Mouse (Mus musculus) kidney, embryonic 15.5 days (tissue): ENCODE measurements around the gene Erbb3. TPM values are rescaled to one million over a fixed set of nuclear protein-coding genes. Genes with fewer than 3 reads are reported as not detected.
"Not testable (repeated sequence)": the region's sequence is repeated elsewhere in the genome, so short reads cannot be mapped to it uniquely, and the experiment has no call there.

Source experiments
- ATAC-seq: fragments of 200-750 bp; cut with Nextera tagmentation; replicated peaks from 2 replicates; pipeline ENCODE4 v1.8.0; 2017; ENCODE audit warnings: moderate TSS enrichment; ENCODE audit not compliant: low FRiP score
- H3K27ac ChIP-seq: fragments of 300-500 bp; sonication (generic); 2 replicates; pipeline ENCODE4 v1.5.1; 2015; ENCODE audit warnings: mild to moderate bottlenecking, inconsistent platforms
- H3K27me3 ChIP-seq: fragments of 300-500 bp; sonication (generic); 2 replicates; pipeline ENCODE4 v1.6.1; 2015; ENCODE audit warnings: inconsistent platforms
- H3K36me3 ChIP-seq: fragments of 300-500 bp; sonication (generic); 2 replicates; pipeline ENCODE4 v1.6.1; 2015; ENCODE audit warnings: inconsistent platforms
- H3K4me1 ChIP-seq: fragments of 300-500 bp; sonication (generic); 2 replicates; pipeline ENCODE4 v1.6.1; 2015; ENCODE audit warnings: inconsistent platforms
- H3K4me2 ChIP-seq: fragments of 300-500 bp; sonication (generic); 2 replicates; pipeline ENCODE4 v1.6.1; 2015; ENCODE audit warnings: moderate library complexity, mild to moderate bottlenecking, inconsistent platforms
- H3K4me3 ChIP-seq: fragments of 300-500 bp; sonication (generic); replicated peaks from 2 replicates; pipeline ENCODE4 v1.5.1; 2015; ENCODE audit warnings: mild to moderate bottlenecking, inconsistent platforms
- H3K9ac ChIP-seq: fragments of 300-500 bp; sonication (generic); 2 replicates; pipeline ENCODE4 v1.6.1; 2015; ENCODE audit warnings: mild to moderate bottlenecking, inconsistent platforms
- H3K9me3 ChIP-seq: fragments of 300-500 bp; sonication (generic); replicated peaks from 2 replicates; pipeline ENCODE4 v1.6.1; 2016; ENCODE audit warnings: inconsistent platforms
- WGBS: fragments of 180-500 bp; shearing (Covaris S2); methylation state at CpG from one replicate; pipeline ENCODE4 v1.1.7; 2015; ENCODE audit warnings: mixed read lengths; 5-methylcytosine and 5-hydroxymethylcytosine counted together
- polyA plus RNA-seq: library from polyadenylated mRNA; unstranded; fragments of >200 nt; fragmentation: Nextera tagmentation; extraction: Ambion mirVana; gene quantifications from 2 replicates; pipeline ENCODE4 v1.2.1, GENCODE M21; 2015

The Erbb3 gene
- 9.7 and 10.7 TPM in 2 replicates for polyA plus RNA-seq

DNA sequence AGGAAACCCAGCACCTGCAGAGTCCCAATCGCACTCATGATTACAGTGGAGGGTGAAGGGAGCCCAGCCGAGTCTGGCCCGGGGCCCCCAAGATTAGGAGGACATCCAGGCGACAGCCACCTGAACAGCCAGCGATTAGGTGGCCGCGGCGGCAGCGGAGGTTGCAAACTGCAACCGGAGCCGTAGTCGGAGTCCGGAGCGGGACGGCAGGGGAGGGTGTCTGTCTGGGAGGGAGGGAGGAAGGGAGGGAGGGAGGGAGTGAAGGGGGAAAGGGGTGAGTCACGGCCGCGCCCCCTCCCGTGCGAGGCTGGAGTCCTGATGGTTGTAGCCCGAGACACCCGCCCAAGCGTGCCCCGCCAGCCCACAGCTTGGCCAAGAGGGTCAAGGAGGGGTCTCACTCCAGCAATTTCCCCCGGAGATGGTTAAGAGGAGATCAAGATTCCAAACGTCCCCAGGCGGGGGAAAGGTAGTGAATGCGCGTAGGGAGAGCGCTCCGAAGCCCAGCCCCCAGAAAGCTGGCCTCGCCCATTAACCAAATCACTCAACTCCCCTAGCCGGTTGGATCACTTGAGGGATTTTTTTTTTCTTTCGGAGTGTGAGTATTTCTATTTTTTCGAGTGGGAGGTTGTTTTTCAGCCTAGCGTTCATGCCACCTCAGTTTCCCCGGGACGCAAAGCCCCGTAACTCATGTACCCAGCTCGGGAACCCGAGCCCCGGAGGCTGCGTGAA, at the start of gene Erbb3:
TSS of gene Erbb3 (minus strand) at position 189 of the 729 bp plus-strand sequence.
- Histone ChIP-seq H3K4me2 (peak within 1 kb of the TSS; percentile 99), H3K27ac (peak within 1 kb of the TSS; percentile 94), H3K9me3 (no peaks in the 10 kb centered on the region), H3K4me3 (peak within 1 kb of the TSS; percentile 75), H3K36me3 (no peaks in the 10 kb centered on the region), H3K9ac (peak within 1 kb of the TSS; percentile 63), H3K27me3 (peaks cover 46% of the 10 kb centered on the region), H3K4me1 (peaks cover 45% of the 10 kb centered on the region)
- ATAC-seq: peak; percentile 79
- WGBS: under 1% methylated on average over 43 of the region's 43 CpGs

DNA sequence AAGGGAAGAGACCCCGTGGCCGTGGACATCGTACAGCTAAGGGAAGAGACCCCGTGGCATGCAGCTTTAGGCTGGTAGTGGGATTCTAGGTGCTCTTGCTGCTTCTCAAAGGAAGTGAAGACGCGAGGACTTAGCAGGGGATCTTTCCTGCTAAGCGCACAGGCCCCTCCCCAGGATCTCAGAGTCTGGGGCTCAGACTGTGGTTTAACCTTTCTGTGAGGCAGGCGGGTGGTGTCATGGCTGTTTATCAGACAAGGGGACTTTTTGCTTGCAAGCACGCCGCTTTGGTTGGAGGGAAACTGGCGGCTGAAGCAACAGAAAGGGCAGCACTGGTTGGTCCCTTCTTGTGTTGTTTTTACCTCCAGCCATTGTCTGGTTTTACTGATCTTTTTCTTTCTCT, 47.6 kb upstream of the Erbb3 start:
- no peak overlapping the region for H3K4me3 ChIP-seq
- H3K36me3 ChIP-seq: peaks cover 16% of the 10 kb centered on the region
- 0 out of 2 replicates have a peak overlapping the region, but pooled peaks have one; percentile 18 for H3K9ac ChIP-seq
- H3K4me2 ChIP-seq: peak overlapping the region; percentile 14; the same call in 1 of the 2 replicates
- no peaks in the 10 kb centered on the region for H3K9me3 ChIP-seq
- H3K27me3 ChIP-seq: no peaks in the 10 kb centered on the region
- 27% methylated on average over 11 of the region's 11 CpGs for WGBS
- no peak overlapping the region for H3K27ac ChIP-seq
- 0 out of 2 replicates have a peak, but pooled peaks cover 4% of the 10 kb centered on the region for H3K4me1 ChIP-seq
- no peak for ATAC-seq

DNA sequence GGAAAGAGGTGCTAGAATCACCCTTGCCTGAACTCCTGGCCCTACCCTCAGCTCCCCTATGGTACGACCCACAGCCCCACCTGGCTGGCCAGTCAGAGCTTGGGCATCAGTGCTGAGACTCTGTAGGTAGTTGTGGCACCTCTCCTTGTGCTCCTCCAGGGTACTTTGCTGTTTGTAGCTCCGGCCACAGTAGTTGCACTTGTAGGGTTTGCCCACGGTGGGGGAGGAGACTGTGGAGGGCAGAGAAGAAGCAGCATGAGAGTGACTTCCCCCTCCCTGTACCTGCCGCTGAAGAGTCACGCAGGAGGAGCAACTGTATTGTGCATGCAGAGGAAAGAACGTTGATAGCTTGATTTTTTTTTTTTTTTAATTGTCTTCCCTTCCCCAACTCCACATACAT, 47.1 kb upstream of the Erbb3 start:
- Histone ChIP-seq H3K36me3 (peaks cover 16% of the 10 kb centered on the region), H3K4me3 (no peak overlapping the region), H3K27me3 (no peaks in the 10 kb centered on the region), H3K27ac (no peak overlapping the region), H3K9ac (0 out of 2 replicates have a peak overlapping the region, but pooled peaks have one; percentile 18), H3K9me3 (no peaks in the 10 kb centered on the region), H3K4me1 (0 out of 2 replicates have a peak, but pooled peaks cover 4% of the 10 kb centered on the region), H3K4me2 (peak overlapping the region; percentile 14; the same call in 1 of the 2 replicates)
- 0 out of 2 replicates have a peak, but pooled peaks have one; percentile 3 for ATAC-seq
- WGBS: 55% methylated on average over 6 of the region's 6 CpGs

DNA sequence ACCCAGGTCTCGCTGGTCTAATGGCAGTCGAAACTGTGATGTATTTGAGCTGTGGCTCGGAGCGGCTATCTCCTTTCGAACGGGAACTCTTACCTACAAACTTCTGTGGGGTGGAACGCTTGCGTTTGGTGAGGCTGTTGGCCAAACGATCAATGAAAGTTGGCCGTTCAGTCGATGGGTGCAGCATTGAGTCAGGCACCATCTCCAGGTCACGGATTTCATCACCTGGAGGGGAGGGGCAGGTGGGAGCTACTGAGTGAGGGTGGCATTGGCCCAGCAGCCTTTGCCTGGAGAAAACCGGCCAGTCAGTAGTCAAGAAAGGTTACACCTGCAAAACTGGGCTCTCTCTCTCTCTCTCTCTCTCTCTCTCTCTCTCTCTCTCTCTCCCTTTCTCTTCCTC, 46.2 kb upstream of the Erbb3 start:
- no peaks in the 10 kb centered on the region for H3K27me3 ChIP-seq
- H3K9me3 ChIP-seq: no peaks in the 10 kb centered on the region
- peaks cover 16% of the 10 kb centered on the region for H3K36me3 ChIP-seq
- H3K4me3 ChIP-seq: no peak overlapping the region
- no peak overlapping the region for H3K27ac ChIP-seq
- ATAC-seq: no peak
- 0 out of 2 replicates have a peak, but pooled peaks cover 4% of the 10 kb centered on the region for H3K4me1 ChIP-seq
- H3K9ac ChIP-seq: no peak overlapping the region
- 94% methylated on average over 13 of the region's 13 CpGs for WGBS
- H3K4me2 ChIP-seq: no peak overlapping the region

DNA sequence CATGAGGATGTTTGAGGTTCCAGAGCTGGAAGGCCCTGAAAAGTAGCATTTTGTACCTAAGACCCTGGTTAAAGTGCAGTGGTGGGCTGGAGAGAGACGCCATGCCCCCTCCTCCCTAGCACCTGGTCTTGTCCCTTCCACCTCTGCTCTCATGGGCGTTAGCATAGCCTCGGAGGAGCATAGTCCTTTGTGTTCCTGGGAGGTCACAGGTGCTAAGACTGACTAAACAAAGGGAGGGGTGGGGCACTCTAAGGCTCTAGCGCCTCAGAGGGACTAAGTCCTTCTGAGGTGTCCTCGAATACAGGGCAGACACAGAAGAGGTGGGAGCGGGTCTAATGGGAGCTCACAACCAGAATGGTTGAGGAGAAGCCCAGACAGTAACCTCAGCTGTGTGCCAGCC, 42.1 kb upstream of the Erbb3 start:
- no peaks in the 10 kb centered on the region for H3K4me1 ChIP-seq
- 24% methylated on average over 6 of the region's 6 CpGs for WGBS
- no peak overlapping the region for H3K4me3 ChIP-seq
- H3K27ac ChIP-seq: no peak overlapping the region
- no peak for ATAC-seq
- no peak overlapping the region for H3K9ac ChIP-seq
- H3K36me3 ChIP-seq: peaks cover 16% of the 10 kb centered on the region
- no peaks in the 10 kb centered on the region for H3K27me3 ChIP-seq
- no peak overlapping the region for H3K4me2 ChIP-seq
- no peaks in the 10 kb centered on the region for H3K9me3 ChIP-seq

DNA sequence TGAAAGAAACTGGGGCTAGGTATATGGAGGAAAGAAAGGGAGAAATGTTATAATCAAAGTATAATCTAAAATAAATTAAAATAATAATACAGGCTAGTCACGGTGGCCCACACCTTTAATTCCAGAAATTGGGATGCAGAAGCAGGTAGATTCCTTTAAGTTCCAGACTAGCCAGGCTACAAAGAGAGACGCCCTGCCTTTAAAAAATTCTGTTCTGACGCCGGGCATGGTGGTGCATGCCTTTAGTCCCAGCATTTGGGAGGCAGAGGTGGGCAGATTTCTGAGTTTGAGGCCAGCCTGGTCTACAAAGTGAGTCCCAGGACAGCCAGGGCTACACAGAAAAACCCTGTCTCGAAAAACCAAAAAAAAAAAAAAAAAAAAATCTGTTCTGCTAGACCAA, 40.9 kb upstream of the Erbb3 start:
- not testable (repeated sequence) for H3K27ac ChIP-seq, H3K9me3 ChIP-seq, H3K4me1 ChIP-seq, H3K4me2 ChIP-seq, H3K27me3 ChIP-seq, ATAC-seq, H3K4me3 ChIP-seq, H3K9ac ChIP-seq
- 82% methylated on average over 5 of the region's 5 CpGs for WGBS
- peaks cover 13% of the 10 kb centered on the region for H3K36me3 ChIP-seq

DNA sequence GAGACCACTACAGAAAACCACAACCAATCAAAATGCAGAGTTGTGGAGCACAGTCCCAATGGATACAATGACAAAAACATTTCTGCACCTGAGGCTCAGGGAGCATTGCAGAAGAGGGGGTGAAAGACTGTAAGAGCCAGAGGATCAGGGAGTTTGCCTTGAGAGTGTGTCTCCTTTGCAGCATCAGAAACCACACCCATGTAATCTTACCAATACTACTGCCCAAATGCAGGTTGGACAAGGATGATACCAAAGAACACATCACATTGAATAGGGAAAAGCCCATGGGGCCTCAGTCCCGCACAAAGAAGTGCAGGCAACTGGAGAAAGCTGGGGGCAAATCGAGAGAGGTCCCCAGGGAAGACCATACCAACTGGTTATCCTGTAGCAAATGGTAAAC, 40.3 kb upstream of the Erbb3 start:
- Histone ChIP-seq H3K4me3 (no peak overlapping the region), H3K9me3 (no peaks in the 10 kb centered on the region), H3K4me1 (peaks cover 9% of the 10 kb centered on the region), H3K27ac (no peak overlapping the region), H3K9ac (no peak overlapping the region), H3K36me3 (peaks cover 16% of the 10 kb centered on the region), H3K4me2 (no peak overlapping the region), H3K27me3 (no peaks in the 10 kb centered on the region)
- WGBS: 83% methylated on average over 2 of the region's 2 CpGs
- no peak for ATAC-seq

DNA sequence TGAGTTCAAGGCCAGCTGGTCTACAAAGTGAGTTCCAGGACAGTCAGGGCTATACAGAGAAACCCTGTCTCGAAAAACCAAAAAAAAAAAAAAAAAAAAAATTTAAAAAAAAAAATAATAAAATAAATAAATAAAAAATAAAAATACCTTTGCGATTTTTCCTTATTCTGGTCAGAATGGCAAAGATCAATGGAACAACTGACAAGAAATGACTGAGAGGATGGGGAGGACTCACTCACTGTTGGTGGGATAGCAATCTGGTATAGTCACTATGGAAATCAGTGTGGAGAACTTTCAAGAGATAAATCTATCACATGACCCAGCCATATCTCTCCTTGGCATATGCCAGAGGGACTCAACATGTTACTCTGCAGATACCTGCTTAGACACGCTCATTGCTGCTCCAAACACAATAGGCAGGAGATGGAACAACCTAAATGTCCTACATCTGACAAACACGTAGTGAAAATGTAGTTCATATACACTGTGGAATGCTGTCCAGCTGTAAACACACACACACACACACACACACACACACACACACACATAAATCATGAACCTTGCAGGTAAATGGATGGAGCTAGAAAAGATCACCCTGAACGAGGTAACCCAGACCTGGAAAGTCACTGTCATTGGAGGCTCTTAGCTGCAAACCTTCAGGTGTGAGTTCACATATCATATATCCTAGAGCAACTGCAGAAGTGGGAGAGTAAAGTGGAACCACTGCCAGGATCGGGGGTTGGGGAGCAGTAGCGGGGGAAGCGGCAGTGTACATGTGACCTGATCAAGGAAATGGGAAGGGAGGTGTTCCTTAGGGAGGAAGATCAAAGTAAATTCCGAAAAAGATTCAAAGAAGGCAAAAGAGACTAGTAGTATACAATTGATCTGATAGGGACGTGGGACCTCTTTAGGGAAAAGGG, 38.2 kb upstream of the Erbb3 start:
- no peak overlapping the region for H3K4me3 ChIP-seq
- 79% methylated on average over 10 of the region's 10 CpGs for WGBS
- no peak overlapping the region for H3K4me2 ChIP-seq
- H3K36me3 ChIP-seq: peaks cover 28% of the 10 kb centered on the region
- no peak overlapping the region for H3K9ac ChIP-seq
- ATAC-seq: no peak
- H3K9me3 ChIP-seq: no peaks in the 10 kb centered on the region
- H3K4me1 ChIP-seq: peaks cover 9% of the 10 kb centered on the region
- no peaks in the 10 kb centered on the region for H3K27me3 ChIP-seq
- no peak overlapping the region for H3K27ac ChIP-seq

DNA sequence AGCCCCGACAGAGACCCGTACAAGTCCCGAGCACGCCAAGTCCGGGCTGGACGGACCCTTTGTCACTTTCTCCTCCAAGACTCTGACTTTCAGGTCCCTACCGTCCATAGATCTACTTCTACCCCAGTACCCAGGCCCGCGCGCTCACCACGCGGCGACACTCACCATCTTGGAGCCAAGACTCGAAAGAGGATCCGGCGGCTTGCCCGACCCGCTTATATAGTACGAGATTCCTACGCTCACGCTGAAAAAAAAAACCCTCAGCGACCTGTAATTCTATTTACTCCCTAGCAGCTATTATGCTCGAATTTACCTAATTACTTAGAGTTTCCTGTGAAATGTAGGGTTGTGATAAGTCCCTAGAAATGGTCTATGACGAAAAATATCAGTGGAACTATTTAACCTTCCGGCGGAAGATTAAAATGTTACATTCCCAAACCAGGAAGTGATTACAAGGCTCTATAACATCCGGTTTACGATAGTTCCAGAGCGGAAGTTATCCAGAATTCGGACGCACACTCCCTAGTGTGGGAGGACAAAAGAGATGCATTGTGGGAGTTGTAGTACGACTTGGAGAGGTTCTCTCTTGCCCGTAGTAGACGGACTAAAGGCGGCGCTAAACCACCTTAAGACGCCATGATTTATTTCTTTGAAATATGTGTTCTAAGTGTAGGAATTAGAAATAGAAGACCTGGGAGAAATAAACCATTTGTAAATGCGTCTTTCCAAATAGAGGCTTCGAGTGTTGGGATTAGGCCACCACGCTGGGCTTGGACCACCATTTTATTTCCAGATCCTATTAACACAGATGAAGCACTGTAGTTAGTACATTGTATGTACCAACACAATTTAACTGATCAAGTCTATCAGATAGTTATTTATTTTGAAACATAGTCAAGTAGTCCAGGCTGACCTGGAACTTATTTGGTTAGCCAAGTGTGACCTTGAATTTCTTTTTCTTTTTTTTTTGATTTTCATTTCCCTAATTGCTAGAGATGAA, 37.2 kb upstream of the Erbb3 start, which contains the start of gene Rps26:
TSS of gene Rps26 (minus strand) at position 437 of the 1,000 bp plus-strand sequence.
- under 1% methylated on average over 40 of the region's 40 CpGs for WGBS

DNA sequence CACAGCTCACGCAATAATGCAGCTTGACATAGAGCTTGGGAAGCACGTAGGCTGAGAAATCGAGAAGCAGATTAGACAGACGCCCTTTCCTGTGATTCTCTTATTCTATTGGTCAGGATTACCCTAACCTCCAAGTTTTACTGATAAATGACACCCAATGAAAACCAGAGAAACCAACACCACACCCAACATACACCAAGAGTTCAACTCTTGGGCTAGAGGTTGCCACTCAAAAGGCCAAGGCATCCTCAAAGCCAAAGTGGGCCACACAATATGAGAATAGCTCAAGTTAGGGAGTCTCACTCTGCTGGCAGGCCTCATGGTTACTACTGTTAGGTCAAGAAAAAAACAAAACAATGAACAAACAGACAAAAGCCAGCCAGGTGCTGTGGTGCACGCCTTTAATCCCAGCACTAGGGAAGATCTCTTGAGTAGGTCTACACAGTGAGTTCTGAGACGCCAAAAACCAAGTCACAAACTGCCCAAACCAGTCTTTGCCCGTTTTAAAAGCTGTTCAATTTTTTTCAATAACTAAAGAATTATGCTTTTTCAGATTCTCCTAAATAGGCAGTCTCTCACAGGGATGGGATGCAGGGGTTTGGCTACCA, 35.9 kb upstream of the Erbb3 start:
- H3K4me1 ChIP-seq: peaks cover 9% of the 10 kb centered on the region
- ATAC-seq: no peak
- peak overlapping the region; percentile 97 for H3K4me3 ChIP-seq
- peaks cover 32% of the 10 kb centered on the region for H3K36me3 ChIP-seq
- WGBS: 41% methylated on average over 7 of the region's 7 CpGs
- H3K9ac ChIP-seq: peak overlapping the region; percentile 95
- H3K27me3 ChIP-seq: no peaks in the 10 kb centered on the region
- no peaks in the 10 kb centered on the region for H3K9me3 ChIP-seq
- H3K4me2 ChIP-seq: peak overlapping the region; percentile 84
- H3K27ac ChIP-seq: peak overlapping the region; percentile 83

More for the DNA sequence above, 37.2 kb upstream of the Erbb3 start, which contains the start of gene Rps26:
- Histone ChIP-seq H3K9ac (peak within 1 kb of the TSS; percentile 95), H3K36me3 (peaks cover 32% of the 10 kb centered on the region), H3K4me1 (peaks cover 9% of the 10 kb centered on the region), H3K9me3 (no peaks in the 10 kb centered on the region), H3K4me2 (peak within 1 kb of the TSS; percentile 84), H3K27ac (peak within 1 kb of the TSS; percentile 83), H3K4me3 (peak within 1 kb of the TSS; percentile 97), H3K27me3 (no peaks in the 10 kb centered on the region)
- peak; percentile 97 for ATAC-seq
